Mouse (Mus musculus) heart, postnatal 0 days (tissue): ENCODE results near the gene Id3.

Experiments
- CTCF ChIP-seq: IDR thresholded peaks from 2 replicates; pipeline ENCODE4 v1.5.1; 2016; ENCODE audit warnings: antibody characterized with exemption, control low read depth, low read depth
- EP300 ChIP-seq: IDR thresholded peaks from 2 replicates; pipeline ENCODE4 v1.6.1; 2016; ENCODE audit warnings: antibody characterized with exemption, low read depth

DNA sequence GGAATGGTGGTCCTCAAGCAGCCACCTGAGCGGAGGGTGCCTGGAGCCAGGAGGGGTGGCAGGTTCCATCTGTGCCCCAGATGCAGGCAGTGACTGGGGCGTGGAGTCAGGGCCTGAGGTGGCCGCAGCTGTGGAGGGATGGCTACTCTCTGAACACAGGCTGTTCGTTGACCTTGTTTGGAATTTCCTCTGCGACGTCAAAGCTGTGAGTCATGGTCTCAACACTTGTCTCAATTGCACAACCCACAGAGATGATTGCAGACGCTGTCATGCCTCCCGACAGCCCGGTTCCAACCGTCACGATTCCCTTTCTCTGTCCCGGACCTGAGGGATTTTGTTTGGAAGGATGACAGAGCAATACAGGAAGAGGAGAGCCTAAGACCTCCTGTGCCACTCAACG lies 26.3 kb upstream of the Id3 start:
- TF ChIP-seq CTCF, result no peak
- no peak for TF ChIP-seq EP300
